Mouse (Mus musculus): ENCODE measurements around the gene Rnf208.

GRCm38 (mm10) chr2:25196172-25196954, 45.7 kb upstream of the Rnf208 start, which contains the start of gene Tor4a:
- TF ChIP-seq MAFK (IDR thresholded peaks at IDR 0.05; ENCODE audit: insufficient read depth, low read depth, low read length), result no peak
- no peak for TF ChIP-seq HCFC1 (IDR thresholded peaks at IDR 0.05; ENCODE audit: borderline replicate concordance, insufficient read depth, low read length)
- TF ChIP-seq CHD2 (IDR thresholded peaks at IDR 0.05; ENCODE audit: low read depth, low read length), result no peak

Data from ES-E14 (cell line).